Mouse (Mus musculus): Measurements from ENCODE around the gene Hist1h4i. TPM values are rescaled to one million over a fixed set of nuclear protein-coding genes. Genes with fewer than 3 reads are reported as not detected.

Gene Hist1h4i
- total and polyA plus RNA-seq, 2 experiments from 2014 or later = 4.2 to 26.4 TPM

- Histone ChIP-seq H3K36me3 (ENCODE audit: insufficient read depth) (no peaks in the 10 kb centered on the region), H3K9ac (peak overlapping the region; percentile 63), H3K27ac (ENCODE audit: low read depth, low read length) (0 out of 2 replicates have a peak overlapping the region, but pooled peaks have one; percentile 54), H3K27me3 (ENCODE audit: insufficient read depth, low read length) (no peaks in the 10 kb centered on the region), H3K4me3 (ENCODE audit: low read depth, low read length) (peak overlapping the region; percentile 65), H3K4me1 (ENCODE audit: insufficient read depth) (no peaks in the 10 kb centered on the region), H3K4me2 (ENCODE audit: low read depth) (peak overlapping the region; percentile 62), H3K9me3 (ENCODE audit: low read length) (no peaks in the 10 kb centered on the region)
- DNase-seq (peak; percentile 91), ATAC-seq (peak; percentile 69)
- peak; percentile 93 for TF ChIP-seq CTCF (IDR thresholded peaks at IDR 0.05; ENCODE audit: low read depth)
- WGBS = under 1% methylated on average over 40 of the region's 40 CpGs
Measured at GRCm38 (mm10) chr13:22028673-22029460, 12.3 kb downstream of the Hist1h4i start.

GRCm38 (mm10) chr13:22026058-22027031 is 14.8 kb downstream of the Hist1h4i start:
- peak overlapping the region; percentile 50 for H3K4me2 ChIP-seq (ENCODE audit: low read depth)
- DNase-seq (peak; percentile 96), ATAC-seq (peak; percentile 76)
- no peak for TF ChIP-seq CTCF (IDR thresholded peaks at IDR 0.05; ENCODE audit: low read depth)
- WGBS = 2% methylated on average over 35 of the region's 35 CpGs
- peak overlapping the region; percentile 54 for H3K9ac ChIP-seq
- H3K4me3 ChIP-seq (ENCODE audit: low read depth, low read length) = peak overlapping the region; percentile 48
- H3K36me3 ChIP-seq (ENCODE audit: insufficient read depth) = no peaks in the 10 kb centered on the region
- H3K27ac ChIP-seq (ENCODE audit: low read depth, low read length) = peak overlapping the region; percentile 77
- H3K4me1 ChIP-seq (ENCODE audit: insufficient read depth) = peaks cover 2% of the 10 kb centered on the region; the same call in 1 of the 2 replicates
- no peaks in the 10 kb centered on the region; the same call in 1 of the 2 replicates for H3K27me3 ChIP-seq (ENCODE audit: insufficient read depth, low read length)
- H3K9me3 ChIP-seq (ENCODE audit: low read length) = no peaks in the 10 kb centered on the region

GRCm38 (mm10) chr13:22022241-22022640 is 18.9 kb downstream of the Hist1h4i start:
- WGBS = under 1% methylated on average over 9 of the region's 9 CpGs
- Histone ChIP-seq H3K9ac (no peak overlapping the region), H3K27ac (ENCODE audit: low read depth, low read length) (no peak overlapping the region), H3K27me3 (ENCODE audit: insufficient read depth, low read length) (peaks cover 30% of the 10 kb centered on the region), H3K4me1 (ENCODE audit: insufficient read depth) (peaks cover 11% of the 10 kb centered on the region; the same call in 1 of the 2 replicates), H3K4me3 (ENCODE audit: low read depth, low read length) (peak overlapping the region; percentile 38), H3K4me2 (ENCODE audit: low read depth) (peak overlapping the region; percentile 55), H3K9me3 (ENCODE audit: low read length) (no peaks in the 10 kb centered on the region), H3K36me3 (ENCODE audit: insufficient read depth) (no peaks in the 10 kb centered on the region)
- TF ChIP-seq CTCF (IDR thresholded peaks at IDR 0.05; ENCODE audit: low read depth) = no peak
- DNase-seq = peak; percentile 86
- peak; percentile 69 for ATAC-seq

GRCm38 (mm10) chr13:22021581-22021980 is 19.6 kb downstream of the Hist1h4i start:
- H3K4me2 ChIP-seq (ENCODE audit: low read depth) = peak overlapping the region; percentile 55
- peak overlapping the region; percentile 38 for H3K4me3 ChIP-seq (ENCODE audit: low read depth, low read length)
- H3K36me3 ChIP-seq (ENCODE audit: insufficient read depth) = no peaks in the 10 kb centered on the region
- H3K9ac ChIP-seq = 0 out of 2 replicates have a peak overlapping the region, but pooled peaks have one; percentile 14
- peak; percentile 35 for DNase-seq
- peaks cover 35% of the 10 kb centered on the region for H3K27me3 ChIP-seq (ENCODE audit: insufficient read depth, low read length)
- peaks cover 11% of the 10 kb centered on the region; the same call in 1 of the 2 replicates for H3K4me1 ChIP-seq (ENCODE audit: insufficient read depth)
- no peak overlapping the region for H3K27ac ChIP-seq (ENCODE audit: low read depth, low read length)
- no peak for TF ChIP-seq CTCF (IDR thresholded peaks at IDR 0.05; ENCODE audit: low read depth)
- H3K9me3 ChIP-seq (ENCODE audit: low read length) = no peaks in the 10 kb centered on the region
- no peak for ATAC-seq
- WGBS = under 1% methylated on average over 11 of the region's 11 CpGs

- peak; percentile 79 for DNase-seq
- Histone ChIP-seq H3K4me1 (ENCODE audit: insufficient read depth) (peaks cover 11% of the 10 kb centered on the region; the same call in 1 of the 2 replicates), H3K4me2 (ENCODE audit: low read depth) (peak overlapping the region; percentile 55), H3K36me3 (ENCODE audit: insufficient read depth) (no peaks in the 10 kb centered on the region), H3K9ac (no peak overlapping the region), H3K4me3 (ENCODE audit: low read depth, low read length) (peak overlapping the region; percentile 38), H3K9me3 (ENCODE audit: low read length) (no peaks in the 10 kb centered on the region), H3K27me3 (ENCODE audit: insufficient read depth, low read length) (peaks cover 41% of the 10 kb centered on the region), H3K27ac (ENCODE audit: low read depth, low read length) (no peak overlapping the region)
- TF ChIP-seq CTCF (IDR thresholded peaks at IDR 0.05; ENCODE audit: low read depth) = no peak
- under 1% methylated on average over 8 of the region's 8 CpGs for WGBS
- peak; percentile 54; the same call in 1 of the 2 replicates for ATAC-seq
Measured at GRCm38 (mm10) chr13:22020901-22021339, 20.2 kb downstream of the Hist1h4i start.

GRCm38 (mm10) chr13:22019934-22020835 is 21.0 kb downstream of the Hist1h4i start:
- H3K27me3 ChIP-seq (ENCODE audit: insufficient read depth, low read length) = peaks cover 44% of the 10 kb centered on the region
- no peak overlapping the region for H3K9ac ChIP-seq
- no peaks in the 10 kb centered on the region for H3K36me3 ChIP-seq (ENCODE audit: insufficient read depth)
- H3K27ac ChIP-seq (ENCODE audit: low read depth, low read length) = no peak overlapping the region
- H3K4me3 ChIP-seq (ENCODE audit: low read depth, low read length) = peak overlapping the region; percentile 38
- DNase-seq = peak; percentile 43
- no peaks in the 10 kb centered on the region for H3K9me3 ChIP-seq (ENCODE audit: low read length)
- peaks cover 11% of the 10 kb centered on the region; the same call in 1 of the 2 replicates for H3K4me1 ChIP-seq (ENCODE audit: insufficient read depth)
- 1% methylated on average over 44 of the region's 44 CpGs for WGBS
- TF ChIP-seq CTCF (IDR thresholded peaks at IDR 0.05; ENCODE audit: low read depth) = no peak
- H3K4me2 ChIP-seq (ENCODE audit: low read depth) = peak overlapping the region; percentile 55
- ATAC-seq = no peak

Measured in forebrain, postnatal 0 days (tissue).